Mouse (Mus musculus) liver, embryonic 15.5 days (tissue): Measurements from ENCODE around the gene Fgd6. TPM values are rescaled to one million over a fixed set of nuclear protein-coding genes. Genes with fewer than 3 reads are reported as not detected.

Experiments
- ATAC-seq: fragments of 200-750 bp; cut with Nextera tagmentation; 2 replicates; pipeline ENCODE4 v1.8.0; 2017; ENCODE audit warnings: moderate number of reproducible peaks, mild to moderate bottlenecking, moderate library complexity; ENCODE audit not compliant: insufficient read depth
- H3K27ac ChIP-seq: fragments of 300-500 bp; sonication (generic); replicated peaks from 2 replicates; pipeline ENCODE4 v1.5.1; 2015; ENCODE audit warnings: mild to moderate bottlenecking, inconsistent platforms
- H3K27me3 ChIP-seq: fragments of 300-500 bp; sonication (generic); 2 replicates; pipeline ENCODE4 v1.6.1; 2015; ENCODE audit warnings: mild to moderate bottlenecking, inconsistent platforms
- H3K36me3 ChIP-seq: fragments of 300-500 bp; sonication (generic); replicated peaks from 2 replicates; pipeline ENCODE4 v1.6.1; 2015; ENCODE audit warnings: moderate library complexity, mild to moderate bottlenecking, inconsistent platforms
- H3K4me1 ChIP-seq: fragments of 300-500 bp; sonication (generic); replicated peaks from 2 replicates; pipeline ENCODE4 v1.6.1; 2015; ENCODE audit warnings: inconsistent platforms
- H3K4me2 ChIP-seq: fragments of 300-500 bp; sonication (generic); 2 replicates; pipeline ENCODE4 v1.6.1; 2015; ENCODE audit warnings: moderate library complexity, mild to moderate bottlenecking, inconsistent platforms
- H3K4me3 ChIP-seq: fragments of 300-500 bp; sonication (generic); replicated peaks from 2 replicates; pipeline ENCODE4 v1.5.1; 2015; ENCODE audit warnings: mild to moderate bottlenecking, inconsistent platforms
- H3K9ac ChIP-seq: fragments of 300-500 bp; sonication (generic); 2 replicates; pipeline ENCODE4 v1.6.1; 2015; ENCODE audit warnings: moderate library complexity, mild to moderate bottlenecking, inconsistent platforms
- H3K9me3 ChIP-seq: fragments of 300-500 bp; sonication (generic); replicated peaks from 2 replicates; pipeline ENCODE4 v1.6.1; 2016; ENCODE audit warnings: inconsistent platforms
- WGBS: fragments of 180-500 bp; shearing (Covaris S2); methylation state at CpG from one replicate; pipeline ENCODE4 v1.1.7; 2015; ENCODE audit warnings: mixed read lengths; ENCODE audit not compliant: insufficient replicate concordance; 5-methylcytosine and 5-hydroxymethylcytosine counted together
- polyA plus RNA-seq: library from polyadenylated mRNA; unstranded; fragments of >200 nt; fragmentation: Nextera tagmentation; extraction: Ambion mirVana; gene quantifications from 2 replicates; pipeline ENCODE4 v1.2.1, GENCODE M21; 2015

The Fgd6 gene
- polyA plus RNA-seq, 1 experiment from 2014 or later = 2.8 TPM

- no peaks in the 10 kb centered on the region for H3K9me3 ChIP-seq
- H3K9ac ChIP-seq = no peak overlapping the region
- H3K36me3 ChIP-seq = peaks cover 58% of the 10 kb centered on the region
- WGBS = 50% methylated on average over 5 of the region's 5 CpGs
- no peaks in the 10 kb centered on the region for H3K27me3 ChIP-seq
- no peak for ATAC-seq
- H3K4me2 ChIP-seq = no peak overlapping the region
- H3K27ac ChIP-seq = no peak overlapping the region
- no peak overlapping the region for H3K4me3 ChIP-seq
- H3K4me1 ChIP-seq = no peaks in the 10 kb centered on the region; the same call in 1 of the 2 replicates
These were observed 128.5 kb downstream of the Fgd6 start for GRCm38 (mm10) chr10:94164104-94164845.

GRCm38 (mm10) chr10:94165426-94165825, 129.6 kb downstream of the Fgd6 start:
- 70% methylated on average over 16 of the region's 16 CpGs for WGBS
- peaks cover 64% of the 10 kb centered on the region for H3K36me3 ChIP-seq

GRCm38 (mm10) chr10:94167051-94167750, 131.4 kb downstream of the Fgd6 start:
- Histone ChIP-seq H3K27me3 (no peaks in the 10 kb centered on the region), H3K4me2 (no peak overlapping the region), H3K9me3 (no peaks in the 10 kb centered on the region), H3K4me3 (no peak overlapping the region), H3K36me3 (peaks cover 66% of the 10 kb centered on the region), H3K4me1 (no peaks in the 10 kb centered on the region; the same call in none of the 2 replicates), H3K9ac (no peak overlapping the region), H3K27ac (no peak overlapping the region)
- 80% methylated on average over 11 of the region's 11 CpGs for WGBS
- ATAC-seq = no peak

More at GRCm38 (mm10) chr10:94165426-94165825, 129.6 kb downstream of the Fgd6 start:
- Histone ChIP-seq H3K4me2 (no peak overlapping the region), H3K9me3 (no peaks in the 10 kb centered on the region), H3K27me3 (no peaks in the 10 kb centered on the region), H3K27ac (no peak overlapping the region), H3K4me3 (no peak overlapping the region), H3K4me1 (no peaks in the 10 kb centered on the region; the same call in 1 of the 2 replicates), H3K9ac (no peak overlapping the region)
- no peak for ATAC-seq

- no peak overlapping the region for H3K4me2 ChIP-seq
- peaks cover 66% of the 10 kb centered on the region for H3K36me3 ChIP-seq
- no peak overlapping the region for H3K9ac ChIP-seq
- H3K4me1 ChIP-seq = no peaks in the 10 kb centered on the region; the same call in 1 of the 2 replicates
- H3K27me3 ChIP-seq = no peaks in the 10 kb centered on the region
- 76% methylated on average over 12 of the region's 12 CpGs for WGBS
- no peaks in the 10 kb centered on the region for H3K9me3 ChIP-seq
- ATAC-seq = no peak
- peak overlapping the region; percentile 7; the same call in 1 of the 2 replicates for H3K27ac ChIP-seq
- H3K4me3 ChIP-seq = no peak overlapping the region
These were observed 135.8 kb downstream of the Fgd6 start for GRCm38 (mm10) chr10:94171440-94172130.

- H3K4me3 ChIP-seq = no peak overlapping the region
- H3K36me3 ChIP-seq = peaks cover 61% of the 10 kb centered on the region
- no peaks in the 10 kb centered on the region; the same call in 1 of the 2 replicates for H3K4me1 ChIP-seq
- no peak overlapping the region for H3K4me2 ChIP-seq
- H3K9me3 ChIP-seq = no peaks in the 10 kb centered on the region
- no peaks in the 10 kb centered on the region for H3K27me3 ChIP-seq
- H3K27ac ChIP-seq = no peak overlapping the region
- ATAC-seq = no peak
- H3K9ac ChIP-seq = no peak overlapping the region
- 82% methylated on average over 11 of the region's 11 CpGs for WGBS
These were observed 136.3 kb downstream of the Fgd6 start for GRCm38 (mm10) chr10:94172137-94172536.

GRCm38 (mm10) chr10:94172706-94173105, 136.9 kb downstream of the Fgd6 start:
- H3K9ac ChIP-seq = no peak overlapping the region
- peaks cover 55% of the 10 kb centered on the region for H3K36me3 ChIP-seq
- H3K27ac ChIP-seq = no peak overlapping the region
- H3K4me2 ChIP-seq = no peak overlapping the region
- no peaks in the 10 kb centered on the region for H3K9me3 ChIP-seq
- H3K4me1 ChIP-seq = no peaks in the 10 kb centered on the region; the same call in 1 of the 2 replicates
- H3K27me3 ChIP-seq = no peaks in the 10 kb centered on the region
- H3K4me3 ChIP-seq = no peak overlapping the region
- 78% methylated on average over 6 of the region's 6 CpGs for WGBS
- ATAC-seq = no peak

- Histone ChIP-seq H3K4me3 (no peak overlapping the region), H3K9me3 (no peaks in the 10 kb centered on the region), H3K36me3 (peaks cover 37% of the 10 kb centered on the region), H3K9ac (no peak overlapping the region), H3K27me3 (no peaks in the 10 kb centered on the region), H3K27ac (no peak overlapping the region), H3K4me2 (no peak overlapping the region), H3K4me1 (no peaks in the 10 kb centered on the region; the same call in 1 of the 2 replicates)
- WGBS = 68% methylated on average over 7 of the region's 7 CpGs
- no peak for ATAC-seq
These were observed 138.9 kb downstream of the Fgd6 start for GRCm38 (mm10) chr10:94174652-94175051.

GRCm38 (mm10) chr10:94183199-94183598, 147.4 kb downstream of the Fgd6 start:
- ATAC-seq = no peak
- H3K4me1 ChIP-seq = no peaks in the 10 kb centered on the region
- no peak overlapping the region for H3K9ac ChIP-seq
- peaks cover 23% of the 10 kb centered on the region for H3K36me3 ChIP-seq
- H3K9me3 ChIP-seq = no peaks in the 10 kb centered on the region
- WGBS = 38% methylated on average over 4 of the region's 4 CpGs
- H3K27me3 ChIP-seq = no peaks in the 10 kb centered on the region
- H3K4me3 ChIP-seq = no peak overlapping the region
- H3K4me2 ChIP-seq = no peak overlapping the region
- no peak overlapping the region for H3K27ac ChIP-seq

Other genes starting within 250 kb of the Fgd6 start
- gene Usp44, start 204.4 kb upstream of the Fgd6 start, polyA plus RNA-seq = 1.1 and 1.3 TPM in 2 replicates
- gene Metap2, start 138.9 kb upstream of the Fgd6 start, polyA plus RNA-seq = 150 and 162 TPM in 2 replicates
- 11.8 and 12.9 TPM in 2 replicates for gene Vezt, start 184 bp upstream of the Fgd6 start, polyA plus RNA-seq
- 2.6 and 2.8 TPM in 2 replicates for gene Nr2c1, start 112.0 kb downstream of the Fgd6 start, polyA plus RNA-seq
- 124 and 137 TPM in 2 replicates for gene Ndufa12, start 162.7 kb downstream of the Fgd6 start, polyA plus RNA-seq